13 mouse cellular contexts compared by ENCODE assay signal in the genomic region with DNA sequence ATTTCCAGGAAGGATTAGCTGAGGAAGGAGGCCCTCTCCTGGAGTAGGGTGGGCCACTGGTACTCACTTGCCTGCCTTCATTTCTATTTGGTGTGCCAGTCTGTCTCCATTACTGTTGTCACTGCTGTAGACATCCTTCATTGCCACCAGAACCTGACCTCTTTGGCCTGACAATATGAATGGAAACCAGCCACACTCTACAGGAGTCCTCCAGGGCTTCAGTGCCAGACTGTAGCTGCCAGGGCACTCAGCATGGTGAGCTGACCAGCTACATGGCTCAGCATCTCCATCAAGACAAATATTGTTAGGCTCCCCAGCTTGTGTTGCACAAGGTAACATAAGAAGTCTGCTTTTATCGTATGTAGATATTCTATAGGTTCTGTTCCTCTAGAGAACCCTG.
"Had no signal": no experiment of that assay in that cellular context is flagged by ENCODE, and none has a peak within 500 bp of the region (broad histone marks: within the 10 kb centered on the region; RNA-seq: fewer than 3 reads in every experiment).

No protein-coding gene starts in this region.

- H3K4me3 ChIP-seq: midbrain, embryonic 13.5 days; midbrain, embryonic 15.5 days; neural tube, embryonic 12.5 days; stomach, embryonic 15.5 days had no signal

- H3K27me3 ChIP-seq: midbrain, embryonic 13.5 days; midbrain, embryonic 15.5 days; neural tube, embryonic 12.5 days; stomach, embryonic 15.5 days had no signal

- DNase-seq: lung, adult 18-20 months; lung, embryonic 14.5 days; lung, postnatal 10 days; lung, postnatal 4 days; right cerebral cortex, postnatal 14 days; thymus, adult 2 months; thymus, postnatal 25 days; thymus, postnatal 4 days had no signal

- ATAC-seq: midbrain, embryonic 13.5 days; midbrain, embryonic 15.5 days had no signal

- H3K27ac ChIP-seq: midbrain, embryonic 13.5 days; midbrain, embryonic 15.5 days; neural tube, embryonic 12.5 days; stomach, embryonic 15.5 days; stomach, postnatal 0 days had no signal

- H3K4me1 ChIP-seq: neural tube, embryonic 12.5 days; stomach, embryonic 15.5 days had no signal
